Mouse (Mus musculus) spleen, postnatal 10 days (tissue): ENCODE measurements at regions not wholly inside any gene's neighbourhood (a gene's known extent, or its start where the extent isn't known, plus 50 kb on each side); places are given as distances from the start of the nearest gene placed in this dataset.
"Not testable (repeated sequence)": the region's sequence is repeated elsewhere in the genome, so short reads cannot be mapped to it uniquely, and the experiment has no call there.

Experiments
- DNase-seq, 2 experiments: peaks; one replicate each; pipeline ENCODE4 v3.0.0; 2021 to 2022; ENCODE audit warnings: low spot score in 2 of 2

DNA sequence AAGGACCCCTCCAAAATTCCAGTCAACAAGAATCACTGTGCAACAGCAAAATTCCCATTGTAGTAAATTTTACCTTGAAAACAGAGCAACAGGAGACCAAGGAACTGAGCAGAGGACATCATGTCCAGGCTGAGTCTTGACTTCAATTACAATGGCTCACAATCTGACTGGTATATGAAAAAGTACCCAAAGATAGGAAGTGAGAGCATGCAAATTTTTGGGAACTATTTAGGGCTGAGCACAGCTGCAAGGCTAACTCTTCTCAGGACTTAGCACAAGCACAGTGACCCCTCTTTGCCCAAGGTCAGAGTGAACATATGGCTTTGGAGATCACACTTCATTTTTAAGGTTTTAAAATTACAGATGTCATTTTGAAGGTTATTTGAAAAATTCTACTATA, 1096.7 kb upstream of the Tacstd2 start:
- DNase-seq, result not testable (repeated sequence)

DNA sequence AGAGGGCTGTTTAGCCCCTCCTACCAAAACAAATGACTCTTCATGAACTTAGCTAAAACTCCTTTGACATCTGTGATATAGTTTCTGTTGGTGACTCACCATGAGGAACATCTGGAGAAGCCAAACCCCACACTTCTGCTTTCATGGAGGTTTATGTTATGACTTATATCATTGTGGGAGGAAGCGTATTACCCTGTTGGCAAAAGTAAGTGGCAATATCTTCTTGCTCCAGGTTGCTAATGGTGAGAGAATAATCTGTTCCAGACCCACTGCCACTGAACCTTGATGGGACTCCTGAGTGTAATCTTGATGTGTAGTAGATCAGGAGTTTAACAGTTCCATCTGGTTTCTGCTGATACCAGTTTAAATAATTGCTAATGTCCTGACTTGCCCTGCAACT, 1096.2 kb upstream of the Tacstd2 start:
- DNase-seq, result no peak

DNA sequence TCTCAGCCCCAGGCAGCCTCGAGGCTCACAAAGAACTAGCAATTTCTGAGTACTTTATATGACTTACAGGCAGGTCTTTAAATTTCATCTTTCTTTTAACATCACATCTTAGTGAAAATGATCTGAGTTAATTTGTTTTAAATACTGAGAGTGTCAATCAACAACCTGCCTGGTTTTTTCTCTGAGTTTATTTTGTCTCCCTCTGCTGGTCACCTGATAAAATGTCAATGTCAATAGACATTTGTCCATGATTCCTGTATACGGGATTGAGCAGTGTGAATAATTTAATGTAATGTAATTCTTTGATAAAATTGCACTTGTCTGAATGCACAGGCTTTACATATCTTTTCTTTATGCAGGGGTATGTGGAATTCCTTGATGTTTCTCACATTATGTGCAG, 1070.4 kb upstream of the Tacstd2 start:
- DNase-seq, result no peak
